Mouse (Mus musculus) midbrain, postnatal 0 days (tissue): ENCODE results near the gene Smap1. TPM values are rescaled to one million over a fixed set of nuclear protein-coding genes. Genes with fewer than 3 reads are reported as not detected.
A peak's percentile ranks its signal among the peaks of the same experiment; 100 is the strongest.

Experiments
- ATAC-seq: fragments of 200-750 bp; cut with Nextera tagmentation; 2 replicates; pipeline ENCODE4 v1.8.0; 2017; ENCODE audit warnings: moderate number of reproducible peaks, mild to moderate bottlenecking, moderate TSS enrichment, moderate library complexity; ENCODE audit not compliant: low FRiP score
- DNase-seq: peaks from one replicate; pipeline ENCODE4 v3.0.0-alpha.2; 2015; ENCODE audit warnings: low spot score
- H3K27ac ChIP-seq: fragments of 300-500 bp; sonication (generic); 2 replicates; pipeline ENCODE4 v1.5.1; 2014; ENCODE audit warnings: low read depth, mild to moderate bottlenecking, low read length, mixed read lengths
- H3K27me3 ChIP-seq: fragments of 300-500 bp; sonication (generic); 2 replicates; pipeline ENCODE4 v1.6.1; 2014; ENCODE audit warnings: low read length, control low read depth, mixed read lengths; ENCODE audit not compliant: insufficient read depth
- H3K36me3 ChIP-seq: fragments of 300-500 bp; sonication (generic); 2 replicates; pipeline ENCODE4 v1.6.1; 2014; ENCODE audit warnings: low read length, control low read depth, mixed read lengths; ENCODE audit not compliant: insufficient read depth
- H3K4me1 ChIP-seq: fragments of 300-500 bp; sonication (generic); 2 replicates; pipeline ENCODE4 v1.6.1; 2014; ENCODE audit warnings: mild to moderate bottlenecking, control low read depth, antibody characterized with exemption, low read length, mixed read lengths; ENCODE audit not compliant: insufficient read depth
- H3K4me2 ChIP-seq: fragments of 300-500 bp; sonication (generic); 2 replicates; pipeline ENCODE4 v1.6.1; 2014; ENCODE audit warnings: low read depth, mild to moderate bottlenecking, low read length, mixed read lengths; ENCODE audit not compliant: poor library complexity, severe bottlenecking
- H3K4me3 ChIP-seq: fragments of 300-500 bp; sonication (generic); 2 replicates; pipeline ENCODE4 v1.5.1; 2014; ENCODE audit warnings: low read depth, mild to moderate bottlenecking, low read length, moderate library complexity
- H3K9ac ChIP-seq: fragments of 300-500 bp; sonication (generic); replicated peaks from 2 replicates; pipeline ENCODE4 v1.6.1; 2014; ENCODE audit warnings: mild to moderate bottlenecking, low read length, moderate library complexity, mixed read lengths; ENCODE audit not compliant: poor library complexity, severe bottlenecking
- H3K9me3 ChIP-seq: fragments of 300-500 bp; sonication (generic); 2 replicates; pipeline ENCODE4 v1.6.1; 2016; ENCODE audit warnings: low read length, control low read depth
- CTCF ChIP-seq: IDR thresholded peaks from 2 replicates; pipeline ENCODE4 v1.5.1; 2016; ENCODE audit warnings: antibody characterized with exemption, mild to moderate bottlenecking
- WGBS: fragments of 180-500 bp; shearing (Covaris S2); extraction: QIAGEN DNeasy Blood & Tissue Kit; methylation state at CpG from one replicate; pipeline ENCODE4 v1.1.7; 2014; 5-methylcytosine and 5-hydroxymethylcytosine counted together
- polyA plus RNA-seq: library from polyadenylated mRNA; unstranded; fragments of >200 nt; fragmentation: Nextera tagmentation; extraction: Ambion mirVana; gene quantifications from 2 replicates; pipeline ENCODE4 v1.2.1, GENCODE M21; 2015
- total RNA-seq: library from RNA; depleted of rRNA; stranded (reverse); fragments of >200 nt; gene quantifications from 2 replicates; pipeline ENCODE4 v1.2.3, GENCODE M21; 2014

The Smap1 gene
- total and polyA plus RNA-seq, 2 experiments from 2014 or later = 85.7 to 181 TPM

DNA sequence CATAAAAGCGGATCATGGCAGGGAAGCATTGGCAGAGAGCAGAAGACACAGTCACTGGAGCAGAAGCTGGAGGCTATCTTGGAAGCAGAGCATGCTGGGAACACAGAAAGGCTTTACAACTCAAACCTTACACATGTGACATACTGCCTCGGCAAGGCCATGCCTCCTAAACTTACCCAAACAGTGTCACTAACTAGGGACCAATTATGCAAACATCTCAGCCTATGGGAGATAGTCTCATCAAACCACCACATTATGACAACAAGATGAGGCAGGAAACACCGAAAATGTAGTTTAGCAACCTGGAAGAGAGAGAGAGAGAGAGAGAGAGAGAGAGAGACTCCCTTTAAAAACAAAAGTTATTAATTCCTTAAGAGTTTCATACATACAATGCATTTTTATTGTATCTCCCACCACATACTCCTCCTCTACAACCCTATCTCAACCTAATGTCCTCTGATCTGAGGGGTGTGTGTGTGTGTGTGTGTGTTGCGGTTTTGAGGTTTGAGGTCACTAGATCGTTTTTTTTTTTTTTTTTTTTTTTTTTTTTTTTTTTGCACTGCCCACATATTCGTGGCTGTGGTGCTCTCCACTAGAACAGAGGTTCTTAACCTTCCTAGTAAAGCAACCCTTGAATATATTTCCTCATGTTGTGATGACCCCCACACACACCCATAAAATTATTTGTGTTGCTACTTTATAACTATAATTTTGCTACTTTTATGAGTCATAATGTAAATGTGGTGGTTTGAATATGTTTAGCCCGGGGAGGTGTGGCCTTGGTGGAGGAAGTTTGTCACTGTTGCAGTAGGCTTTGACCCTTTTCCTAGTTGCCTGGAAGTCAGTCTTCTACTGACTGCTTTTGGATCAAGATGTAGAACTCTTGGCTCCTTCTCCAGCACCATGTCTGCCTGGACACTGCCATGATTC, 1.9 kb upstream of the Smap1 start:
- DNase-seq (no peak), ATAC-seq (no peak)
- Histone ChIP-seq H3K27ac (no peak overlapping the region), H3K9ac (no peak overlapping the region), H3K36me3 (no peaks in the 10 kb centered on the region), H3K9me3 (no peaks in the 10 kb centered on the region), H3K27me3 (no peaks in the 10 kb centered on the region), H3K4me3 (no peak overlapping the region), H3K4me2 (no peak overlapping the region), H3K4me1 (peaks cover 8% of the 10 kb centered on the region; the same call in 1 of the 2 replicates)
- 83% methylated on average over 7 of the region's 7 CpGs for WGBS
- TF ChIP-seq CTCF = no peak

DNA sequence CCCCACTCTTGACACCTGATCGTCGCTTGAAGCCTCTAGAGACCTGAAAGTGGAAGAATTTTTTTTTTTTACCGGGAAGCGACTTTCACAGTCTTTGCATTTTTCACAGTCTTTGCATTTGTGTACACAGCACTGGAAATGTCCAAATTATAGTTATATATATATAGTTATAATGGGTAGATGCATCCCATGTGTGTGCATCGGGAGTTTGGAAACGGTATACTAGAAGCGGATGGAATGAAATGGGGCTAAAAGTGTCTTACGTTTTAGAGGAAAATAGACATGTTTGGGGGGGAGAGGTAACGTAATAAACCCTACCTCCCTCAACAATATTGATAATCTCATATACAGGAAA, 390 bp upstream of the Smap1 start:
- Histone ChIP-seq H3K4me1 (peaks cover 8% of the 10 kb centered on the region; the same call in 1 of the 2 replicates), H3K27ac (peak overlapping the region; percentile 95), H3K4me3 (peak overlapping the region; percentile 99), H3K9ac (peak overlapping the region; percentile 93), H3K4me2 (peak overlapping the region; percentile 67), H3K27me3 (no peaks in the 10 kb centered on the region), H3K36me3 (no peaks in the 10 kb centered on the region), H3K9me3 (no peaks in the 10 kb centered on the region)
- DNase-seq = no peak
- TF ChIP-seq CTCF = no peak
- 26% methylated on average over 9 of the region's 9 CpGs for WGBS
- ATAC-seq = no peak; the same call in 1 of the 2 replicates

DNA sequence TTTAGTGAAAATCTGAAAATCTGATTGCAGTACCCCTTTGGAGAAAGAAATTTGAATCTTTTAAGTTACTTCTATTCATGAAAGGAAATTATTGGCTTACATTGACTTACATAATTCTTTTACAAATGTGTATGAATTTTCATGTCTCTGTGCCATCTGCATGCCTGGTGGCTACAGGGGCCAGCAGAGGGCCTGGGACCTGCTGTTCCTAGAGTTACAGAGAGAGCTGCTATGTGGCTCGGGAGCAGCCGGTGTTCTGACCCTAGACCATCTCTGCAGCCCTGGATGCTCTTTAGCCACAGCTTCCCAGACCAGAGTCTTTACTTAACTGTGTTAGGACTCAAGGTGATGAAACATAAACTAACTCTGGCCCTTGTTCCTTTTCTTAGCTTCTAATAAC, 1.8 kb downstream of the Smap1 start:
- WGBS = 7% methylated on average over 2 of the region's 2 CpGs
- Histone ChIP-seq H3K27me3 (no peaks in the 10 kb centered on the region), H3K9ac (no peak overlapping the region), H3K36me3 (no peaks in the 10 kb centered on the region), H3K4me1 (peaks cover 8% of the 10 kb centered on the region; the same call in 1 of the 2 replicates), H3K4me2 (peak overlapping the region; percentile 67), H3K9me3 (no peaks in the 10 kb centered on the region), H3K4me3 (peak overlapping the region; percentile 99; the same call in 1 of the 2 replicates), H3K27ac (no peak overlapping the region)
- ATAC-seq = no peak
- TF ChIP-seq CTCF = peak; percentile 50
- DNase-seq = peak; percentile 28

DNA sequence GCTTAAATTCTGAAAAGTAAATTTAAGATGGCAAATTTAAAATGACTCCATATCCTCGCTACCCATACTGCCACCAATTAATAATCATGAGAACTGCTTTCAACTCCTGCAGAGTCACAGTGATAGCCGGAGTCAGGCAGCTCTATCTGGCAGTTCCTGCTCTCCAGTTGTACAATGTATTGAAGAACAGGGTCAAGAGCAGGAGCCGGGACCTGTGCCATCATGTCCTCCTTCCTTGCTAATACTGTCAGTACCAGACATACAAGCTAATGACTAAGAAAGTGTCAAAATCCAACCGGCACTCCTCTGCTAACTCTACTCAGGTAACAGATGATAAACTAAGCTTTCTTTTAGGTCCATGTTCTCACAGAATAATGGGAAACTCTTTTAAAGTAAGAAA, 3.0 kb downstream of the Smap1 start:
- no peak for DNase-seq
- no peak overlapping the region for H3K27ac ChIP-seq
- ATAC-seq = no peak
- no peak for TF ChIP-seq CTCF
- WGBS = 81% methylated on average over 4 of the region's 4 CpGs
- H3K9me3 ChIP-seq = no peaks in the 10 kb centered on the region
- H3K36me3 ChIP-seq = no peaks in the 10 kb centered on the region
- no peak overlapping the region for H3K4me2 ChIP-seq
- H3K27me3 ChIP-seq = no peaks in the 10 kb centered on the region
- no peak overlapping the region for H3K9ac ChIP-seq
- H3K4me1 ChIP-seq = peaks cover 8% of the 10 kb centered on the region; the same call in 1 of the 2 replicates
- no peak overlapping the region for H3K4me3 ChIP-seq

DNA sequence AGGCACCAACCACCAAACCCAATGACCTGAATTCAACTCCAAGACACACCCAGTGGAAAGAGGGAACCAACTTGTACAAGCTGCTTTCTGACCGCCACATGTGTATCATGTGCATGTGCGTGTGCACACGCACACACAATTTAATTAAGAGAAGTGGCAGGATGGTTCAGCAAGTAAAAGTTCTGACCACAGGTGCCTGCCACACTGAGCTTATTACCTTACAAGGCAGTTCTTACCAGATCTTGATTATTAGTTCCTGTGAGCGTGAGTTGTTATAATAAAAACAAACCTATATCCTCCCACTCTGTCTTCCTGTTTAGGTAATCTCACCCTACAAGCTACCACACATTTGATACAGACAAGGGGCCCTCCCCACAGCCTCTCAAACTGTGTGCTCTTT, 6.6 kb downstream of the Smap1 start:
- Histone ChIP-seq H3K9me3 (no peaks in the 10 kb centered on the region), H3K27ac (no peak overlapping the region), H3K36me3 (no peaks in the 10 kb centered on the region), H3K4me1 (peaks cover 4% of the 10 kb centered on the region; the same call in 1 of the 2 replicates), H3K9ac (no peak overlapping the region), H3K4me3 (no peak overlapping the region), H3K27me3 (no peaks in the 10 kb centered on the region), H3K4me2 (no peak overlapping the region)
- no peak for ATAC-seq
- 94% methylated on average over 4 of the region's 4 CpGs for WGBS
- TF ChIP-seq CTCF = no peak
- no peak for DNase-seq

DNA sequence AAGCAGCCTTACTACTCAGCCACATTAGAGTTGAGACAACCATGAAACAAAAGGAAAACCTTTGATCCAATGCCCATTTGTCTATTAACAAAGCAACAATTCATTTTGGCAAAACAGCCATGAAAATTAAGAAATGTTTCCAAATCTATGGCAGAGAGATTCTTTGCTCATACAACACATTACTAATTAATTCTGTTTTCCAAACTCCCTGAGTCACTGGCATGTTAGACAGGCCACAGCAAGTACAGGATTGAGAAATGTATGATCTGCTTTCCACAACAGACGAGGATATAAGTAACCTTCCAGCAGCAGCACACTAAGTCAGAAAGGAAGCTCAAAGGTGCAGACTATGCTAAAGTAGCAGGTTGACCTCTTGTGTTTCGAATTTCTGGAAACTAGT, 9.1 kb downstream of the Smap1 start:
- H3K9me3 ChIP-seq = no peaks in the 10 kb centered on the region
- H3K4me2 ChIP-seq = no peak overlapping the region
- no peak overlapping the region for H3K9ac ChIP-seq
- no peak overlapping the region for H3K4me3 ChIP-seq
- H3K27me3 ChIP-seq = no peaks in the 10 kb centered on the region
- no peak overlapping the region for H3K27ac ChIP-seq
- ATAC-seq (no peak), DNase-seq (peak; percentile 27)
- no peaks in the 10 kb centered on the region for H3K36me3 ChIP-seq
- H3K4me1 ChIP-seq = no peaks in the 10 kb centered on the region
- no peak for TF ChIP-seq CTCF
- 70% methylated on average over 2 of the region's 2 CpGs for WGBS
